Mouse (Mus musculus): ENCODE measurements around the gene Dact1. TPM values are rescaled to one million over a fixed set of nuclear protein-coding genes. Genes with fewer than 3 reads are reported as not detected.

Dact1 gene
- polyA plus RNA-seq, 1 experiment from 2014 or later = 15.8 TPM

Other genes starting within 250 kb of the Dact1 start
- not detected in 2 replicates for gene Tomm20l, start 198.5 kb upstream of the Dact1 start, polyA plus RNA-seq (2015; fragmentation: Nextera tagmentation; extraction: Ambion mirVana)
- gene Timm9, start 173.2 kb upstream of the Dact1 start, polyA plus RNA-seq (2015; fragmentation: Nextera tagmentation; extraction: Ambion mirVana) = 113 and 118 TPM in 2 replicates
- 10.2 and 11.4 TPM in 2 replicates for gene 2700049A03Rik, start 173.0 kb upstream of the Dact1 start, polyA plus RNA-seq (2015; fragmentation: Nextera tagmentation; extraction: Ambion mirVana)

Data from hindbrain, embryonic 16.5 days (tissue).